Mouse (Mus musculus): Measurements from ENCODE around the gene Hspbap1. TPM values are rescaled to one million over a fixed set of nuclear protein-coding genes. Genes with fewer than 3 reads are reported as not detected.
A peak's percentile ranks its signal among the peaks of the same experiment; 100 is the strongest.

Gene Hspbap1
- polyA plus RNA-seq, 1 experiment from 2014 or later = 15.1 TPM

DNA sequence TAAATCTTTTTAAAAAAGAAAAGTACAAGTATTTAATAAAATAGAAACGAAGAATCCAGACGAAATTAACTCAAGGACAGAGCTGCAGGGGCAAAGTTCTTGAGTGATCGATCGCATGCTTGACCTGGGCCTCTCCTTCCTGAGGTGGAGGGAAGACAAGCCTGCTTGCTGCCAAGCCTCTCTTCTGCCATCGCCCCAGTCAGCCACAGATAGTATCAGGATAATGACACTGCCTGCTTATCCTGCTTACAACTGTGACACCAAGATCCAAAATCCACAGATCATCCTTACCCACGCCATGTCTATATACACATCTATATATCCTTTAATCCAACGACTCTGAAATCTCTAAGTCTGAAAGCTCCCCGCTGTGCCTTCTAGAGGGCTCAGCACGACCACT is 13.5 kb upstream of the Hspbap1 start:
- no peak for ATAC-seq (ENCODE audit: low FRiP score)
- WGBS = 90% methylated on average over 9 of the region's 9 CpGs

DNA sequence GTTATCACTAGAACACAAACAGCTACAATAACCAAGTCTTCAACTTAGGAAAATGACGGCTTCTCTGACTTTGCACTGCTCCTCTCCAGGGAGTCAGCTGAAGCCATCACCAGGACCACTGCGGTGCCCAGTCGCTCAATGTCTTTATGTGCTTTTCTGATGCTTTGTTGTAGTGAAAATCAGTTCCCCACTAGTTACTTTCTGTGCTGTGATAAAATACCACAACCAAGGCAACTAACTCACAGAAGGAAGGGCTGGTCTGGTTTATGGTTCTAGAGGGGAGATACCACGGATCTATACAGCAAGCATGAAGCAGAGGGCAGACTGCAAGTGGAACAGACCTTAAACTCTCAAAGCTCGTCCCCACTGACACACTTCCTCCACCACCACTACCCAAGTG is 10.8 kb upstream of the Hspbap1 start:
- Histone ChIP-seq H3K4me3 (replicated peaks; ENCODE audit: low read length) (no peak overlapping the region), H3K9me3 (ENCODE audit: control insufficient read depth, low read length) (no peaks in the 10 kb centered on the region), H3K27me3 (ENCODE audit: control insufficient read depth, insufficient read depth, low read length) (no peaks in the 10 kb centered on the region), H3K4me1 (replicated peaks; ENCODE audit: control insufficient read depth, insufficient read depth, low read length) (peaks cover 8% of the 10 kb centered on the region; the same call in 1 of the 2 replicates), H3K36me3 (replicated peaks; ENCODE audit: control insufficient read depth, insufficient read depth) (no peaks in the 10 kb centered on the region), H3K9ac (no peak overlapping the region), H3K27ac (no peak overlapping the region), H3K4me2 (replicated peaks) (no peak overlapping the region)
- WGBS = 92% methylated on average over 5 of the region's 5 CpGs
- ATAC-seq (ENCODE audit: low FRiP score) = no peak
- no peak for DNase-seq (ENCODE audit: low spot score)

More for the DNA sequence above, 13.5 kb upstream of the Hspbap1 start:
- Histone ChIP-seq H3K9ac (no peak overlapping the region), H3K27ac (no peak overlapping the region), H3K4me3 (replicated peaks; ENCODE audit: low read length) (no peak overlapping the region), H3K4me2 (replicated peaks) (no peak overlapping the region), H3K36me3 (replicated peaks; ENCODE audit: control insufficient read depth, insufficient read depth) (no peaks in the 10 kb centered on the region), H3K9me3 (ENCODE audit: control insufficient read depth, low read length) (no peaks in the 10 kb centered on the region), H3K27me3 (ENCODE audit: control insufficient read depth, insufficient read depth, low read length) (no peaks in the 10 kb centered on the region), H3K4me1 (replicated peaks; ENCODE audit: control insufficient read depth, insufficient read depth, low read length) (peaks cover 8% of the 10 kb centered on the region; the same call in 1 of the 2 replicates)
- no peak for DNase-seq (ENCODE audit: low spot score)

GRCm38 (mm10) chr16:35763590-35764296 is 6.4 kb upstream of the Hspbap1 start:
- no peak overlapping the region for H3K9ac ChIP-seq
- no peak overlapping the region for H3K4me2 ChIP-seq (replicated peaks)
- ATAC-seq (ENCODE audit: low FRiP score) (no peak), DNase-seq (ENCODE audit: low spot score) (no peak)
- no peaks in the 10 kb centered on the region for H3K9me3 ChIP-seq (ENCODE audit: control insufficient read depth, low read length)
- no peaks in the 10 kb centered on the region for H3K27me3 ChIP-seq (ENCODE audit: control insufficient read depth, insufficient read depth, low read length)
- 75% methylated on average over 11 of the region's 11 CpGs for WGBS
- no peak overlapping the region for H3K4me3 ChIP-seq (replicated peaks; ENCODE audit: low read length)
- peaks cover 17% of the 10 kb centered on the region; the same call in 1 of the 2 replicates for H3K4me1 ChIP-seq (replicated peaks; ENCODE audit: control insufficient read depth, insufficient read depth, low read length)
- no peaks in the 10 kb centered on the region for H3K36me3 ChIP-seq (replicated peaks; ENCODE audit: control insufficient read depth, insufficient read depth)
- no peak overlapping the region for H3K27ac ChIP-seq

DNA sequence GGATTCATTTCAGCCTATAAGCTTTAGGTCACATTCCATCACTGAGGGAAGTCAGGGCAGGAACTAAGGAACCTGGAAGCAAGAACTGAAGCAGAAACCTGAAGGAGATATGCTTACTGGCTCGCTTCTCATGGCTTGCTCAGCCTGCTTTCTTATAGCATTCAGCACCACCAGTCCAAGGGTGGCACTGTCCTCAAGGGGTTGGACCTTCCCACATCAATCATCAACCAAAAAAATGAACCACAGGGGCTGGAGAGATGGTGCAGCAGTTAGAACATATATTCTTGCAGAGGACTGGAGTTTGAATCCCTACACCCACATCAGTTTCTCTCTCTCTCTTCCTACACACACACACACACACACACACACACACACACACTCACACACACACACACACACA is 5.2 kb upstream of the Hspbap1 start:
- WGBS = 84% methylated on average over 1 of the region's 1 CpGs
- ATAC-seq (ENCODE audit: low FRiP score) = no peak
- H3K4me2 ChIP-seq (replicated peaks) = no peak overlapping the region
- H3K27ac ChIP-seq = no peak overlapping the region
- H3K4me1 ChIP-seq (replicated peaks; ENCODE audit: control insufficient read depth, insufficient read depth, low read length) = peaks cover 24% of the 10 kb centered on the region; the same call in 1 of the 2 replicates
- no peak overlapping the region for H3K4me3 ChIP-seq (replicated peaks; ENCODE audit: low read length)
- no peaks in the 10 kb centered on the region for H3K36me3 ChIP-seq (replicated peaks; ENCODE audit: control insufficient read depth, insufficient read depth)
- no peak overlapping the region for H3K9ac ChIP-seq
- no peaks in the 10 kb centered on the region for H3K9me3 ChIP-seq (ENCODE audit: control insufficient read depth, low read length)
- DNase-seq (ENCODE audit: low spot score) = no peak
- no peaks in the 10 kb centered on the region for H3K27me3 ChIP-seq (ENCODE audit: control insufficient read depth, insufficient read depth, low read length)

GRCm38 (mm10) chr16:35765449-35765848 is 4.7 kb upstream of the Hspbap1 start:
- H3K27ac ChIP-seq = no peak overlapping the region
- H3K36me3 ChIP-seq (replicated peaks; ENCODE audit: control insufficient read depth, insufficient read depth) = no peaks in the 10 kb centered on the region
- H3K9me3 ChIP-seq (ENCODE audit: control insufficient read depth, low read length) = no peaks in the 10 kb centered on the region
- no peak for ATAC-seq (ENCODE audit: low FRiP score)
- 75% methylated on average over 2 of the region's 2 CpGs for WGBS
- DNase-seq (ENCODE audit: low spot score) = no peak
- peaks cover 24% of the 10 kb centered on the region; the same call in 1 of the 2 replicates for H3K4me1 ChIP-seq (replicated peaks; ENCODE audit: control insufficient read depth, insufficient read depth, low read length)
- no peak overlapping the region for H3K9ac ChIP-seq
- no peaks in the 10 kb centered on the region for H3K27me3 ChIP-seq (ENCODE audit: control insufficient read depth, insufficient read depth, low read length)
- H3K4me2 ChIP-seq (replicated peaks) = no peak overlapping the region
- H3K4me3 ChIP-seq (replicated peaks; ENCODE audit: low read length) = no peak overlapping the region

- Histone ChIP-seq H3K4me2 (replicated peaks) (no peak overlapping the region), H3K9me3 (ENCODE audit: control insufficient read depth, low read length) (no peaks in the 10 kb centered on the region), H3K27ac (no peak overlapping the region), H3K27me3 (ENCODE audit: control insufficient read depth, insufficient read depth, low read length) (no peaks in the 10 kb centered on the region), H3K36me3 (replicated peaks; ENCODE audit: control insufficient read depth, insufficient read depth) (no peaks in the 10 kb centered on the region), H3K4me1 (replicated peaks; ENCODE audit: control insufficient read depth, insufficient read depth, low read length) (peaks cover 32% of the 10 kb centered on the region), H3K9ac (no peak overlapping the region), H3K4me3 (replicated peaks; ENCODE audit: low read length) (no peak overlapping the region)
- no peak for ATAC-seq (ENCODE audit: low FRiP score)
- DNase-seq (ENCODE audit: low spot score) = no peak
- 81% methylated on average over 3 of the region's 3 CpGs for whole genome bisulfite sequencing
Observed at GRCm38 (mm10) chr16:35766366-35766765, 3.8 kb upstream of the Hspbap1 start.

DNA sequence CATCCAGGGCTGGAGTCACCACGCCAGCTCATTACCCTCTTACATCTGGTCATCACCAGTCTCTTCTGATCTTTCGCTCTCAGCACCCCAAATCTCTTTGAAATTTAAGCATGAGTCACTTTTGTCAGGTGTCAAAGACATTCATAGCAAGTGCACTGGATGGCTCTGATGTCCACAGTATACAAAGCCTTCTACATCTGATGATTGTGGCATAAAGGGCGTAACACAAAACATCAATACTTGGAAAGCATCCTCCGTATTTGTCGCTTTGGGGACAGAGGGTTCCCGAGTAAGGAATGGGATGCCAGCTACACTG is 1.7 kb upstream of the Hspbap1 start:
- 28% methylated on average over 6 of the region's 6 CpGs for WGBS
- no peaks in the 10 kb centered on the region for H3K27me3 ChIP-seq (ENCODE audit: control insufficient read depth, insufficient read depth, low read length)
- H3K4me3 ChIP-seq (replicated peaks; ENCODE audit: low read length) = peak overlapping the region; percentile 95
- DNase-seq (ENCODE audit: low spot score) = no peak
- peak overlapping the region; percentile 93 for H3K9ac ChIP-seq
- peak overlapping the region; percentile 86 for H3K4me2 ChIP-seq (replicated peaks)
- peak overlapping the region; percentile 55; the same call in 1 of the 2 replicates for H3K27ac ChIP-seq
- H3K36me3 ChIP-seq (replicated peaks; ENCODE audit: control insufficient read depth, insufficient read depth) = no peaks in the 10 kb centered on the region
- ATAC-seq (ENCODE audit: low FRiP score) = no peak
- H3K9me3 ChIP-seq (ENCODE audit: control insufficient read depth, low read length) = no peaks in the 10 kb centered on the region
- peaks cover 33% of the 10 kb centered on the region for H3K4me1 ChIP-seq (replicated peaks; ENCODE audit: control insufficient read depth, insufficient read depth, low read length)

DNA sequence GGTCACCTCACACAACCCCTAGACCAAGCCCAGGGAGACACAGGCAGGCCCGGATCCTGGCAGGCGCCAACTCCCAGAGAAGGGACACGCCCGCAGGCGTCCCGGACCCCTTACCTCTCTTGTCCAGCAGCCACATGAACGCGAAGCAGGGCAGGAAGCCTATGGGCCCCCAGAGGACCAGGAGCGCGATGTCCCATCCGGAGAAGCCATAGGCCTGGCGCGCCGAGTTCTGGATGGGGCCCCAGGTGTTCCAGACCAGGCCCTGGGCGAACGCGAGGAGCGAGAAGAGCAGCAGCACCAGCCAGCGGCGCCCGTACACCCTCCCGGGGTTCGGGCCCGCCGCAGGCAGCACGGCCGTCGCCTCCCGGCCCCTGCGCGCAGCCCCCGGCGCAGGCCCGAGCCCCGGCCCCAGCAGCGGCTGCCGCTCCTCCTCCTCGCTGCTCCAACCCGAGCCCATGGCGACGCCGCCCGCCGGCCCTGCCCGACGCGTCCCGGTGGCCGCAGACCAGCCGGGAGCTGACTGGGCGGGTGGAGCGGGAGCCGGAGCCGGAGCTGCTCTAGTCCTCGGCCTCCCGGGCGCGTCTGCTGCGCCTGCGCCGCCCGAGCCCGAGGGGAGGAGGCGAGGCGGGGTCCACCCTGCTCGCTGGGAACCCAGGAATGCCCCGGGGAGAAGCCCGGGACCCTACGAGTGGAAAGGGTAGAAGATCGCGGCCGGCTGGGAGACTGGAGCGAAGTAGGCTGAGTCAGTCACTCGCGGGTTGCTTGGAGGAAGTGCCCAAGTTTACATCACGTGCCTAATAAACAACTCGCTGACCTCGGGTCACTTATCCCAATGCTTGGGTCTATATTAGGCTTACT is 1.2 kb upstream of the Hspbap1 start, which contains the start of gene Dirc2:
Gene Dirc2, minus strand, starts transcription at position 572 of the 858 bp plus-strand sequence.
- H3K36me3 ChIP-seq (replicated peaks; ENCODE audit: control insufficient read depth, insufficient read depth) = no peaks in the 10 kb centered on the region
- peak within 1 kb of the TSS; percentile 86 for H3K4me2 ChIP-seq (replicated peaks)
- H3K27me3 ChIP-seq (ENCODE audit: control insufficient read depth, insufficient read depth, low read length) = no peaks in the 10 kb centered on the region
- under 1% methylated on average over 66 of the region's 78 CpGs for WGBS
- DNase-seq (ENCODE audit: low spot score) (peak; percentile 67), ATAC-seq (ENCODE audit: low FRiP score) (peak; percentile 83)
- peak within 1 kb of the TSS; percentile 65 for H3K27ac ChIP-seq
- H3K9me3 ChIP-seq (ENCODE audit: control insufficient read depth, low read length) = no peaks in the 10 kb centered on the region
- peak within 1 kb of the TSS; percentile 93 for H3K9ac ChIP-seq
- H3K4me3 ChIP-seq (replicated peaks; ENCODE audit: low read length) = peak within 1 kb of the TSS; percentile 95
- peaks cover 33% of the 10 kb centered on the region for H3K4me1 ChIP-seq (replicated peaks; ENCODE audit: control insufficient read depth, insufficient read depth, low read length)

DNA sequence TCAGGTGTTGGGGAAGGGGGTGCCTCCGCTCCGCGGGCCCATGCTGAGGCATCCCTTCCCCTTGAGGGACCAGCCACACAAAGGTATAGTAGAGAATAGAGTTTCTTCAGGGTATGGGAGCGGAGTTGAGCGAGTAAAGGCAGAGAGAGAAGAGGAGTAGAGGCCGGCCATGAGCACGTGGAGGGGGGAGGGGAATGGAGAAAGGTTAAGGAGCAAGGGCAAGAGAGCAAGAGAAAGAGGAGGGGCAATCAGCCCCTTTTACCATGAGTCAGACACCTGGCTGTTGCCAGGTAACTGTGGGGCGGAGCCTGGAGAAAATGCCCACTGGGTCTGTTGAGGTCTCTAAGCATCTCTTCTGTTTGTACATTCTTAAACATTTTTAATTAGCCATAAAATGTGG is 966 bp downstream of the Hspbap1 start:
- DNase-seq (ENCODE audit: low spot score) = no peak
- H3K9ac ChIP-seq = peak overlapping the region; percentile 93
- H3K27me3 ChIP-seq (ENCODE audit: control insufficient read depth, insufficient read depth, low read length) = no peaks in the 10 kb centered on the region
- ATAC-seq (ENCODE audit: low FRiP score) = no peak
- peak overlapping the region; percentile 86 for H3K4me2 ChIP-seq (replicated peaks)
- no peaks in the 10 kb centered on the region for H3K9me3 ChIP-seq (ENCODE audit: control insufficient read depth, low read length)
- H3K27ac ChIP-seq = no peak overlapping the region
- H3K4me3 ChIP-seq (replicated peaks; ENCODE audit: low read length) = peak overlapping the region; percentile 95
- H3K36me3 ChIP-seq (replicated peaks; ENCODE audit: control insufficient read depth, insufficient read depth) = no peaks in the 10 kb centered on the region
- peaks cover 33% of the 10 kb centered on the region for H3K4me1 ChIP-seq (replicated peaks; ENCODE audit: control insufficient read depth, insufficient read depth, low read length)
- WGBS = 19% methylated on average over 8 of the region's 8 CpGs
